Mouse (Mus musculus) Patski (cell line): ENCODE measurements around the gene Tmem120b. TPM values are rescaled to one million over a fixed set of nuclear protein-coding genes. Genes with fewer than 3 reads are reported as not detected.
A peak's percentile ranks its signal among the peaks of the same experiment; 100 is the strongest.

Experiments
- ATAC-seq: fragments of 100-300 bp; one replicate; pipeline ENCODE4 v1.8.0; 2021
- CTCF ChIA-PET: fragments of 350-600 bp; sonication (Branson Sonifier 250); formaldehyde crosslinking; loops from one replicate; lab custom pipeline; 2022; ENCODE audit warnings: inconsistent platforms; lab: Charles Lee
- POLR2A ChIA-PET: fragments of 350-600 bp; sonication (Branson Sonifier 250); formaldehyde crosslinking; loops from one replicate; lab custom pipeline; 2022; ENCODE audit warnings: antibody characterized with exemption, inconsistent platforms; lab: Charles Lee
- DNase-seq: peaks from one replicate; pipeline ENCODE4 v3.0.0-alpha.2; 2011; ENCODE audit warnings: low read depth, low spot score
- H3K27me3 ChIP-seq: fragments of 371-371 bp; one replicate; pipeline ENCODE4 v1.5.1; 2021
- CTCF ChIP-seq: fragments of 100-300 bp; IDR thresholded peaks from one replicate; pipeline ENCODE4 v1.5.1; 2021
- in situ Hi-C: fragments of 300-500 bp; cut with MboI; formaldehyde crosslinking; loops from 3 replicates; pipeline ENCODE4 v1.11.1; 2018; ENCODE audit warnings: low pct_unique_long_range_greater_than_20kb, mixed read lengths
- polyA plus RNA-seq: library from polyadenylated mRNA; unstranded; gene quantifications from one replicate; pipeline ENCODE4 v1.2.3, GENCODE M21; 2021

The Tmem120b gene
- polyA plus RNA-seq, 1 experiment from 2014 or later: 8.1 TPM

DNA sequence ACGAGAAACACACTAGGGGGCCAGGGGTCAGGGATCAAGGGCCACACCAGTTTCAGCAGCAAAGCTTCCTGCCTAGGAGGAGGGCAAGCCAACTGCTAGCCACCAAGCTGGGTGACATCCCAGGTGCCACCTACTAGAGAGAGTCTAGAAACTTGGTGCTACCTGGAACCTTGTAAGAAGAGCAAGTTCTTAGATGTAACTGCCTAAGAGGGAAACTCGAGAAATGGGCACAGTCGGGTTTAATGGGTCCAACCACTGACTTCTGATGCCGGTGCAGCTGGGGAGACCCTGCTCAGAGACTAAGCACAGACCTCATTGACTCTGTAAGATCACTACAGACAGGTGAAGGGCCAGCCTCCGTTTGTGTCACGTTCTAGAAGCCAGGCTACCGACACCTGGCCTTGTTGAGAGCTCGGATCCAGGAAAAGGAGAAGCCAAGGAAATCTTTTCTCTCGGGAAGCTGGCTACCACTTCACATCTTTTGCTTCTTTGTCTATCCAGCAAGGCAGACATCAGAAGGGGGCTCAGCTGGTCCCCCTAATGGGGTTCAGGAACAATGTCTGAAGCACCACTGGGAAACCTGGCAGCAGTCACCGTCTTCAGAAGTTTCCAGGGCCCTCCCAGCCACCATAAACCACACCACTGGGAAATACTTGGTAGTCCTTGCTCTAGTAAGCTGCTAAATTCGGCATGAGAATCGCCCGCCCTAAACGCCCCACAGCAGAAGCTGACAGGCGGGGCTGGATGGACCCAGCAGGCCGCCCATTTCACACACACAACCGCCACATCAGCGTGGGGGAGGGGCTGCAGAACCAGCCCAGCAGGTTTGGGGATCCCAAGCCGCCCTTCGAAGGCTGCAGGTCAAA, 69.1 kb downstream of the Tmem120b start:
- ChIA-PET POLR2A (interaction anchor here (1.1 to 1.3 kb wide), 3 partner anchors 12 to 18 kb away, joined by 3 to 9 read pairs (median 3); no protein-coding TSS in a partner anchor), CTCF (interaction anchor here (6.2 to 7.7 kb wide), 2 partner anchors 11 to 18 kb away, joined by 69 to 173 read pairs; no protein-coding TSS in a partner anchor)
- DNase-seq (no peak), ATAC-seq (no peak)
- in situ Hi-C loops: loop anchor here (25.0 kb wide), 3 partner anchors 850 to 1375 kb away; partner anchors contain the start of genes Ppp1cc and Pptc7
- H3K27me3 ChIP-seq: no peaks in the 10 kb centered on the region
- TF ChIP-seq CTCF: no peak

DNA sequence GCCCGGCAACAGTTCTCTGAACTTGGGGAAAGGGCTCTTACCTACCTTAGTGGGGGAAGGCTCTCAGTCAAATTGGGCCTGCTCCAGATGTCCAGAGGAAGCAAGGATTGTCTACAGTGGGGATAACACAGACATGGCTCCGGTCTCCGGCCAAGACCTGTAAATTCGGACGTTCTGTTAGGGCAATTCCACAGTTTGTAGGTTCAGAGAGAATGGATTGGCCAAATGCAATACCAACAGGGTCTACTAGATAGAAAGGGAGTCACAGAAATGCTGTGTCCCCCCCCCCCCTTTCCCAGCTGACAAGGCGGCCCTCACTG, 69.7 kb downstream of the Tmem120b start:
- ATAC-seq (no peak), DNase-seq (no peak)
- CTCF ChIA-PET: interaction anchor here (7.7 kb wide), 1 partner anchor 10 kb away, joined by 173 read pairs; no protein-coding TSS in a partner anchor
- H3K27me3 ChIP-seq: no peaks in the 10 kb centered on the region
- in situ Hi-C loops: loop anchor here (25.0 kb wide), 3 partner anchors 851 to 1374 kb away; partner anchors contain the start of genes Ppp1cc and Pptc7
- POLR2A ChIA-PET: interaction anchor here (1.3 kb wide), 1 partner anchor 12 kb away, joined by 9 read pairs; no protein-coding TSS in a partner anchor
- TF ChIP-seq CTCF: no peak

DNA sequence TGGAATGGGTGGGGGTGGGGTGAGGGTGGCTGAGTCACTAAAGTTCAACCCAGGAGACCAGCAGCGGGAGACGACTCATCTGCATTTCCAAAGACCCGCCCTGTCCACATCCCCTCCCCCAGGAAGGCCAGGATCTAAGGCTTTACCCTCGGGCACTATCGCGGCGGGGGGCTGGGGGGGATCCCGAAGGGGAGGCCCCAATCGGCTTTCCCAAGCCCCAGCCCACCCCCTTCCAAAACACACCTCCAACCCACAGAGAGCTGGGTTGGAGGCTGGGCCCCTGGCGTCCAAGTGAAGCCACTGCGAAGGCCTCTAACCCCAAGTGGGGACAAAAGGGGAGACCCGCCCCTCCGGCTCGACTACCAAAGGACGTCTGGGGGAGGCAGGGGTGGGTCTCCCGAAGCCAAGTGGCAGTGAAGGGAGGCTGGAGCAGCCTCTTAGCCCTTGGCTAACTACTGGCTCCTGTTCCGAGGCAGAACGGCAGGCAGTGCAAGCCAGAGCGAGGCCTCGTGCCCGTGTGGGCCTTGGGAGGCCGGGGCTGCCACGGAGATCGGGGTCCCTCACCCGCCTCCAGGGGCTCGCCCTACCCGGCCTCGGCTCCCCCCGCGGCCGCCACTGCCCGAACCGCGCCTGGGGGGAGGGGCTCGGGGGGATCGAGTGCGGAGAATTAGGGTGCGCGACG, 70.2 kb downstream of the Tmem120b start:
- ChIA-PET POLR2A (interaction anchor here (0.6 to 2.0 kb wide), 4 partner anchors 11 to 151 kb away, joined by 3 to 11 read pairs (median 7); no protein-coding TSS in a partner anchor), CTCF (interaction anchor here (0.7 to 7.7 kb wide), 2 partner anchors 10 to 577 kb away, joined by 3 to 173 read pairs; no protein-coding TSS in a partner anchor)
- no peak for TF ChIP-seq CTCF
- ATAC-seq: peak; percentile 38
- peak; percentile 95 for DNase-seq
- H3K27me3 ChIP-seq: no peaks in the 10 kb centered on the region
- in situ Hi-C loops: loop anchor here (25.0 kb wide), 3 partner anchors 851 to 1374 kb away; partner anchors contain the start of genes Ppp1cc and Pptc7

- TF ChIP-seq CTCF: no peak
- no peak for DNase-seq
- CTCF ChIA-PET: interaction anchor here (0.7 to 3.0 kb wide), 2 partner anchors 11 to 577 kb away, joined by 3 to 18 read pairs; no protein-coding TSS in a partner anchor
- in situ Hi-C loops: loop anchor here (25.0 kb wide), 3 partner anchors 852 to 1373 kb away; partner anchors contain the start of genes Ppp1cc and Pptc7
- H3K27me3 ChIP-seq: no peaks in the 10 kb centered on the region
- POLR2A ChIA-PET: interaction anchor here (0.5 to 2.0 kb wide), 4 partner anchors 10 to 809 kb away, joined by 3 to 11 read pairs (median 6); no protein-coding TSS in a partner anchor
- ATAC-seq: no peak
Observed at GRCm38 (mm10) chr5:123138953-123139721, 70.9 kb downstream of the Tmem120b start.

- no peaks in the 10 kb centered on the region for H3K27me3 ChIP-seq
- ATAC-seq: no peak
- DNase-seq: no peak
- TF ChIP-seq CTCF: no peak
- in situ Hi-C loops: loop anchor here (25.0 kb wide), 3 partner anchors 853 to 1372 kb away; partner anchors contain the start of genes Ppp1cc and Pptc7
- CTCF ChIA-PET: interaction anchor here (3.0 kb wide), 1 partner anchor 10 kb away, joined by 18 read pairs; no protein-coding TSS in a partner anchor
- POLR2A ChIA-PET: interaction anchor here (0.5 to 2.0 kb wide), 3 partner anchors 9 to 810 kb away, joined by 4 to 11 read pairs (median 8); no protein-coding TSS in a partner anchor
Observed at GRCm38 (mm10) chr5:123139722-123140627, 71.8 kb downstream of the Tmem120b start.

- no peaks in the 10 kb centered on the region for H3K27me3 ChIP-seq
- POLR2A ChIA-PET: interaction anchor here (0.8 to 2.0 kb wide), 3 partner anchors 8 to 152 kb away, joined by 4 to 11 read pairs (median 5); no protein-coding TSS in a partner anchor
- in situ Hi-C loops: loop anchor here (25.0 kb wide), 3 partner anchors 854 to 1371 kb away; partner anchors contain the start of genes Ppp1cc and Pptc7
- CTCF ChIA-PET: interaction anchor here (1.1 to 3.0 kb wide), 2 partner anchors 8 to 9 kb away, joined by 3 to 18 read pairs; no protein-coding TSS in a partner anchor
- ATAC-seq (no peak), DNase-seq (peak; percentile 83)
- TF ChIP-seq CTCF: no peak
Observed at GRCm38 (mm10) chr5:123140694-123141554, 72.7 kb downstream of the Tmem120b start.

GRCm38 (mm10) chr5:123141555-123142160, 73.4 kb downstream of the Tmem120b start:
- ATAC-seq: no peak
- H3K27me3 ChIP-seq: no peaks in the 10 kb centered on the region
- no peak for TF ChIP-seq CTCF
- no peak for DNase-seq
- ChIA-PET CTCF (interaction anchor here (1.1 to 3.0 kb wide), 2 partner anchors 8 kb away, joined by 3 to 18 read pairs; no protein-coding TSS in a partner anchor), POLR2A (interaction anchor here (1.4 kb wide), 1 partner anchor 9 kb away, joined by 5 read pairs; no protein-coding TSS in a partner anchor)
- in situ Hi-C loops: loop anchor here (25.0 kb wide), 3 partner anchors 854 to 1371 kb away; partner anchors contain the start of genes Ppp1cc and Pptc7
